Mouse (Mus musculus) brown adipose tissue, adult 24 weeks (tissue): ENCODE results near the gene Ube2d3. TPM values are rescaled to one million over a fixed set of nuclear protein-coding genes. Genes with fewer than 3 reads are reported as not detected.
A peak's percentile ranks its signal among the peaks of the same experiment; 100 is the strongest.

ENCODE experiments used
- H3K27ac ChIP-seq: fragments of 200-500 bp; replicated peaks from 2 replicates; pipeline ENCODE4 v1.5.1; 2012; ENCODE audit warnings: low read depth, mild to moderate bottlenecking, low read length
- H3K4me1 ChIP-seq: fragments of 200-500 bp; 2 replicates; pipeline ENCODE4 v1.6.1; 2012; ENCODE audit warnings: low read length, mixed read lengths; ENCODE audit not compliant: control insufficient read depth, insufficient read depth, insufficient read length
- H3K4me3 ChIP-seq: fragments of 200-500 bp; 2 replicates; pipeline ENCODE4 v1.5.1; 2012; ENCODE audit warnings: low read depth, mild to moderate bottlenecking, low read length, moderate library complexity; ENCODE audit not compliant: insufficient read depth
- polyA plus RNA-seq: library from polyadenylated mRNA; stranded (reverse); fragments of >200 nt; gene quantifications from 2 replicates; pipeline ENCODE4 v1.2.4, GENCODE M21; 2012; ENCODE audit not compliant: missing spikeins, insufficient read depth, insufficient read length

The Ube2d3 gene
- 370 and 426 TPM in 2 replicates for polyA plus RNA-seq

- no peaks in the 10 kb centered on the region for H3K4me1 ChIP-seq
- H3K4me3 ChIP-seq, result peak within 1 kb of the TSS; percentile 92
- H3K27ac ChIP-seq, result peak within 1 kb of the TSS; percentile 100
Observed at GRCm38 (mm10) chr3:135437758-135438495, at the start of gene Ube2d3. Ube2d3 (plus strand) TSS chr3:135438149.

- H3K4me3 ChIP-seq, result no peak overlapping the region
- H3K4me1 ChIP-seq, result peaks cover 2% of the 10 kb centered on the region; the same call in 1 of the 2 replicates
- H3K27ac ChIP-seq, result no peak overlapping the region
Observed at GRCm38 (mm10) chr3:135393186-135393585, 44.8 kb upstream of the Ube2d3 start.

DNA sequence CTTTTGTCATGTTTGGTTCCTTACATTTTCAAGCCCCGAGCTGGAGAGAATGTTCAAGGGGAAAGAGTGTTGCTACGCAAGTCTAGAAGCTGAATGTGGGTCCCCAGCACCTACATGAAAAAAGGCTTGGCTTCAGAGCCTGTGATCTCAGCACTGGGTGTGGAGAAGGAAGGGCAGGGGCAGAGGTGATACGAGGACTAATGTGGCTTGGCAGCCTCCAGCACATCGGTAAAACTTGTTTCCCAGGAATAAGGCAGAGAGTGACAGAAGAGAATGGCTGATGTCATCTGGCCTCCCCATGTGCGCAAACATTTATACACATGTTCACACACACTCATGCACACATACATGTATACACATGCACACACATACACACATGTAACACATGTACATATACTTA lies 42.9 kb upstream of the Ube2d3 start:
- Histone ChIP-seq H3K4me1 (peaks cover 2% of the 10 kb centered on the region; the same call in 1 of the 2 replicates), H3K4me3 (no peak overlapping the region), H3K27ac (no peak overlapping the region)

DNA sequence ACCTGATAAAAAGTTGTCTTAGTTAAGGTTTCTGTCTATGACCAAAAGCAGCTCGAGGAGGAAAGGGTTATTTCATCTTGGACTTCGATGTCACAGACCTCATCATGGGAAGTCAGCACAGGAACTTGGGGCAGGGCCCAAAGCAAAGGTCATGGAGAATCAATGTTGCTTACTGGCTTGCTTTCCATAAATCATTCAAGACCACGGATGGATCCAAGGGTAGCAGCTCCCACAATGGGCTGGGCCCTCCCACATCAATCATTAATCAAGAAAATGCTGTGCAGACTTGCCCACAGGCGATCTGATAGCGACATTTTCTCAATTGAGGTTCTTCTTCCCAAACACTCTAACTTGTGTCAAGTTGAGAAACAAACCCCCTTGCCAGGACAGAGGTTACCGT lies 41.9 kb upstream of the Ube2d3 start:
- H3K27ac ChIP-seq, result no peak overlapping the region
- H3K4me3 ChIP-seq, result no peak overlapping the region
- peaks cover 2% of the 10 kb centered on the region; the same call in 1 of the 2 replicates for H3K4me1 ChIP-seq

DNA sequence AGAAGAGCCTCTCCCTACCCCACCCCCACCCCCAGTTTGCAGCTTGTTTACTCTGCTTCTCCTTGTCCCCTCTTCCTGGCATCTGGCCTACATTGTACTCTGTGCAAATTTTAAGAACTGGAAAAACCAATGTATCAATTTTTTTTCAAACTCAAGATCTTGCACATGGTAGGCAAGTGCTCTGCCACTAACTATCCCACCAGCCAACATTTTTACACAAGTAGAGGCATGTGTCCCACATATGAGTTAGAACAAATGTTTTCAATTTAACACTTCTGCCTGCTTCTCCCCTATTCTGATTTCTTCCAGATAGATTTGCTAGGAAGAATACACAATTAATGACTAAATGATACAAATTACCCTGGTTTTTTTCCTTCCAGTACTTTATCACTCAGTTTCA lies 40.8 kb upstream of the Ube2d3 start:
- no peak overlapping the region for H3K27ac ChIP-seq
- no peak overlapping the region for H3K4me3 ChIP-seq

DNA sequence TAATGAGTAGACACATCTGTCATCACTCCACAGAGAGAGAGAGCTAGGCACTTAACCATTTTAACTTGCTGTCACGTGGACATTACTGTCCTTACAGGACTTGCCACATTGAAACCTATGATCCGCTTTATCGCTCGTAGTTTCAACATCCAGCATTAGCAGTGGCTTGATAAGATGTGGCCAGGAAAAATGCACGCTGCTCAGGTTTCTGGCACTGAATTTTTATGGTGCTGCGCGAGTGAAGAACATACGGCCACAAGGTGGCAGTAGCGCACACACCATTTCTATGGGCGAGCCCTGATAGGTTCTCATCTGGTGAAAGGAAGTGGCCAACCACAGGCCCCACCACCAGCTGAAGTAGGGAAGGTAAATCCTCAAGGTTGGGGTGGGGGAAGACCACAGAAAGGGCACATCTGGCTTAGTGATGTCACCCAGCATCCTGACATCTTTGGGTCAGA lies 35.7 kb upstream of the Ube2d3 start:
- Histone ChIP-seq H3K4me1 (no peaks in the 10 kb centered on the region), H3K4me3 (no peak overlapping the region), H3K27ac (no peak overlapping the region)

More for the DNA sequence above, 40.8 kb upstream of the Ube2d3 start:
- peaks cover 2% of the 10 kb centered on the region; the same call in 1 of the 2 replicates for H3K4me1 ChIP-seq

GRCm38 (mm10) chr3:135403211-135403610 lies 34.7 kb upstream of the Ube2d3 start:
- no peak overlapping the region for H3K27ac ChIP-seq
- no peak overlapping the region for H3K4me3 ChIP-seq
- no peaks in the 10 kb centered on the region for H3K4me1 ChIP-seq

DNA sequence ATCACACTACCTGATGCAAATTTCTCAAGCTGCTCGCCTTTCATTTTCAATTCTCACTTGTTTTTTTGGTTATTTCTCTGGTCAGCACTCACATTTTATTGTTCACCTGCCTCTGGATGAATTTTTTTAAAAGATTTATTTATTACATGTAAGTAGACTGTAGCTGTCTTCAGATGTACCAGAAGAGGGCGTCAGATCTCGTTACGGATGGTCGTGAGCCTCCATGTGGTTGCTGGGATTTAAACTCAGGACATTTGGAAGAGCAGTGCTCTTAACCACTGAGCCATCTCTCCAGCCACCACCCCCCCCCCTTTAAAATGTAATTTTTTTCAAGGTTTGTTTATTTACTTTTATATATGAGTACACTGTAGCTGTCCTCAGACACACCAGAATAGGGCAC lies 34.1 kb upstream of the Ube2d3 start:
- Histone ChIP-seq H3K27ac (no peak overlapping the region), H3K4me3 (no peak overlapping the region), H3K4me1 (no peaks in the 10 kb centered on the region)

GRCm38 (mm10) chr3:135404599-135404998 lies 33.4 kb upstream of the Ube2d3 start:
- no peak overlapping the region for H3K27ac ChIP-seq
- no peak overlapping the region for H3K4me3 ChIP-seq
- no peaks in the 10 kb centered on the region for H3K4me1 ChIP-seq

DNA sequence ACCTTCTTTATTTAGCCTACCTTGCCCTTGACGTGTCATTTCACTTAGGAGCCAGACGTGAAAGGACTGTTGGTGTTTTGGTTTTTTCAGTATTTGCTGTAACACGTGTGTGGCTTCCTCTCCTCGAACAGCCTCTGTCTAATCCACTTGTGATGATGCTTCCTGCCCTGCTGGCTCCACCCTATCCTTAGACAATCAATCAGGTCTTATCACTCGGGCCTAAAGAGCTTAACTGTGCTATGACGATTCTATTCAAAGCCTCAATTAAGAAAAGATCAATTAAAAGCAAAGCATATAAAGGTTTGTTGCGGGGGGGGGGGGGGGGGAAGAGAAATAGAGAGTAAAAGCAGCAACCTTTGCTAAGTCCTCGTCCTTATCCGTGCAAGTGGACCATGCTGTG lies 30.6 kb upstream of the Ube2d3 start:
- Histone ChIP-seq H3K4me3 (no peak overlapping the region), H3K4me1 (no peaks in the 10 kb centered on the region), H3K27ac (no peak overlapping the region)

DNA sequence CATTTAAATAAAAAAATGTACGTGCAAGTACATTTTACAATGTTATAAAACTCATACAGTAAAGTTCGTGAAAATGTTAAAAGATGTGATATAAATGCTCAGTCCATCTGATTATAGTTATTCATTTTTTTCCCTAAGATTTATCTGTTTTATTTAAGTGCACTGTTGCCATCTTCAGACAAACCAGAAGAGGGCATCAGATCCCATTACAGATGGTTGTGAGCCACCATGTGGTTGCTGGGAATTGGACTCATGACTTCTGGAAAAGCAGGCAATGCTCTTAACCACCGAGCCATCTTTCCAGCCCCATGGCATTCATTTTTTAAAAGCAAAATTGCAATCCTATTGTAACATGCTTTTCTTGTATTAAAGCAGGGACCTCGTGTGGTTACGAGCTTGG lies 28.7 kb upstream of the Ube2d3 start:
- no peak overlapping the region for H3K27ac ChIP-seq

GRCm38 (mm10) chr3:135411056-135411455 lies 26.9 kb upstream of the Ube2d3 start:
- H3K4me1 ChIP-seq, result no peaks in the 10 kb centered on the region
- no peak overlapping the region for H3K4me3 ChIP-seq
- no peak overlapping the region for H3K27ac ChIP-seq

More for the DNA sequence above, 28.7 kb upstream of the Ube2d3 start:
- Histone ChIP-seq H3K4me1 (no peaks in the 10 kb centered on the region), H3K4me3 (no peak overlapping the region)

GRCm38 (mm10) chr3:135411824-135412223 lies 26.1 kb upstream of the Ube2d3 start:
- Histone ChIP-seq H3K4me1 (no peaks in the 10 kb centered on the region), H3K4me3 (no peak overlapping the region), H3K27ac (no peak overlapping the region)

- Histone ChIP-seq H3K4me3 (no peak overlapping the region), H3K4me1 (no peaks in the 10 kb centered on the region; the same call in 1 of the 2 replicates), H3K27ac (no peak overlapping the region)
Observed at GRCm38 (mm10) chr3:135417245-135417644, 20.7 kb upstream of the Ube2d3 start.

- no peaks in the 10 kb centered on the region; the same call in 1 of the 2 replicates for H3K4me1 ChIP-seq
- no peak overlapping the region for H3K27ac ChIP-seq
- no peak overlapping the region for H3K4me3 ChIP-seq
Observed at GRCm38 (mm10) chr3:135417799-135418198, 20.1 kb upstream of the Ube2d3 start.
